Mouse (Mus musculus) embryonic facial prominence, embryonic 11.5 days (tissue): ENCODE data around the gene Ube2g1. TPM values are rescaled to one million over a fixed set of nuclear protein-coding genes. Genes with fewer than 3 reads are reported as not detected.

ENCODE experiments used
- microRNA-seq: library from miRNA; unstranded; fragments of <30 nt; microRNA quantifications from one replicate; pipeline ENCODE4, GENCODE M21; 2016; ENCODE audit warnings: borderline number of aligned reads
- polyA plus RNA-seq: library from polyadenylated mRNA; unstranded; fragments of >200 nt; fragmentation: Nextera tagmentation; extraction: Ambion mirVana; gene quantifications from 2 replicates; pipeline ENCODE4 v1.2.1, GENCODE M21; 2014

Ube2g1 gene
- polyA plus RNA-seq, 1 experiment from 2014 or later, result 129 TPM

Small RNAs within 50 kb of the gene (microRNA-seq; reads per million reads assigned to microRNA genes)
- not detected for gene Gm25678

Other genes with a start within 250 kb of the Ube2g1 start
- gene Tekt1, start 244.8 kb upstream of the Ube2g1 start, polyA plus RNA-seq, result 6.3 and 6.4 TPM in 2 replicates
- gene Smtnl2, start 195.6 kb upstream of the Ube2g1 start, polyA plus RNA-seq, result 8.0 TPM in 2 replicates
- not detected in 2 replicates for gene Ggt6, start 171.8 kb upstream of the Ube2g1 start, polyA plus RNA-seq
- 171 and 191 TPM in 2 replicates for gene Mybbp1a, start 165.9 kb upstream of the Ube2g1 start, polyA plus RNA-seq
- gene Spns2, start 117.4 kb upstream of the Ube2g1 start, polyA plus RNA-seq, result 3.0 and 3.2 TPM in 2 replicates
- gene Spns3, start 56.8 kb upstream of the Ube2g1 start, polyA plus RNA-seq, result not detected in 2 replicates
- gene Ankfy1, start 82.7 kb downstream of the Ube2g1 start, polyA plus RNA-seq, result 30.3 and 30.5 TPM in 2 replicates
- 3.0 and 3.4 TPM in 2 replicates for gene Cyb5d2, start 188.9 kb downstream of the Ube2g1 start, polyA plus RNA-seq
- 5.9 and 6.1 TPM in 2 replicates for gene Zzef1, start 188.9 kb downstream of the Ube2g1 start, polyA plus RNA-seq